Mouse (Mus musculus) heart, embryonic 13.5 days (tissue): ENCODE measurements around the gene Mymk. TPM values are rescaled to one million over a fixed set of nuclear protein-coding genes. Genes with fewer than 3 reads are reported as not detected.

Experiments used
- ATAC-seq: fragments of 200-750 bp; cut with Nextera tagmentation; 2 replicates; pipeline ENCODE4 v1.8.0; 2017; ENCODE audit warnings: moderate TSS enrichment; ENCODE audit not compliant: insufficient number of reproducible peaks, low FRiP score, low TSS enrichment; ENCODE audit errors: extremely low read depth
- H3K27ac ChIP-seq: fragments of 300-500 bp; sonication (generic); replicated peaks from 2 replicates; pipeline ENCODE4 v1.5.1; 2015; ENCODE audit warnings: moderate library complexity, mild to moderate bottlenecking, inconsistent platforms
- H3K27me3 ChIP-seq: fragments of 300-500 bp; sonication (generic); replicated peaks from 2 replicates; pipeline ENCODE4 v1.6.1; 2015; ENCODE audit warnings: mild to moderate bottlenecking, inconsistent platforms
- H3K36me3 ChIP-seq: fragments of 300-500 bp; sonication (generic); 2 replicates; pipeline ENCODE4 v1.6.1; 2015; ENCODE audit warnings: mild to moderate bottlenecking, inconsistent platforms
- H3K4me1 ChIP-seq: fragments of 300-500 bp; sonication (generic); 2 replicates; pipeline ENCODE4 v1.6.1; 2015; ENCODE audit warnings: inconsistent platforms
- H3K4me2 ChIP-seq: fragments of 300-500 bp; sonication (generic); 2 replicates; pipeline ENCODE4 v1.6.1; 2015; ENCODE audit warnings: inconsistent platforms, mild to moderate bottlenecking, moderate library complexity
- H3K4me3 ChIP-seq: fragments of 300-500 bp; sonication (generic); 2 replicates; pipeline ENCODE4 v1.5.1; 2015; ENCODE audit warnings: moderate library complexity, mild to moderate bottlenecking, inconsistent platforms
- H3K9ac ChIP-seq: fragments of 300-500 bp; sonication (generic); 2 replicates; pipeline ENCODE4 v1.6.1; 2015; ENCODE audit warnings: inconsistent platforms, mild to moderate bottlenecking, moderate library complexity
- H3K9me3 ChIP-seq: fragments of 300-500 bp; sonication (generic); 2 replicates; pipeline ENCODE4 v1.6.1; 2016; ENCODE audit warnings: inconsistent platforms
- WGBS: fragments of 180-500 bp; shearing (Covaris S2); methylation state at CpG from one replicate; pipeline ENCODE4 v1.1.7; 2015; ENCODE audit warnings: mixed read lengths; 5-methylcytosine and 5-hydroxymethylcytosine counted together
- polyA plus RNA-seq: library from polyadenylated mRNA; unstranded; fragments of >200 nt; fragmentation: Nextera tagmentation; extraction: Ambion mirVana; gene quantifications from 2 replicates; pipeline ENCODE4 v1.2.1, GENCODE M21; 2015

The Mymk gene
- polyA plus RNA-seq, 1 experiment from 2014 or later = 0.41 TPM

GRCm38 (mm10) chr2:27019530-27019929, 52.4 kb downstream of the Mymk start:
- Histone ChIP-seq H3K4me3 (no peak overlapping the region), H3K4me2 (no peak overlapping the region), H3K27me3 (peaks cover 9% of the 10 kb centered on the region), H3K9ac (no peak overlapping the region), H3K27ac (no peak overlapping the region), H3K9me3 (no peaks in the 10 kb centered on the region), H3K4me1 (no peaks in the 10 kb centered on the region), H3K36me3 (peaks cover 61% of the 10 kb centered on the region)
- 73% methylated on average over 2 of the region's 2 CpGs for WGBS
- no peak for ATAC-seq

GRCm38 (mm10) chr2:27017802-27018201, 54.2 kb downstream of the Mymk start:
- peaks cover 75% of the 10 kb centered on the region for H3K36me3 ChIP-seq
- 48% methylated on average over 5 of the region's 5 CpGs for WGBS

More at GRCm38 (mm10) chr2:27017802-27018201, 54.2 kb downstream of the Mymk start:
- no peak overlapping the region for H3K27ac ChIP-seq
- no peaks in the 10 kb centered on the region for H3K4me1 ChIP-seq
- no peaks in the 10 kb centered on the region for H3K27me3 ChIP-seq
- H3K4me2 ChIP-seq = no peak overlapping the region
- no peaks in the 10 kb centered on the region for H3K9me3 ChIP-seq
- H3K9ac ChIP-seq = no peak overlapping the region
- no peak for ATAC-seq
- no peak overlapping the region for H3K4me3 ChIP-seq

Other genes starting within 250 kb of the Mymk start
- gene Abo, start 207.2 kb downstream of the Mymk start, polyA plus RNA-seq = not detected in 2 replicates
- 12.8 and 13.2 TPM in 2 replicates for gene Surf6, start 169.3 kb downstream of the Mymk start, polyA plus RNA-seq
- gene Med22, start 161.5 kb downstream of the Mymk start, polyA plus RNA-seq = 37.8 and 41.2 TPM in 2 replicates
- 364 and 394 TPM in 2 replicates for gene Rpl7a, start 161.4 kb downstream of the Mymk start, polyA plus RNA-seq
- 31.5 and 35.6 TPM in 2 replicates for gene Surf2, start 155.8 kb downstream of the Mymk start, polyA plus RNA-seq
- gene Surf1, start 155.6 kb downstream of the Mymk start, polyA plus RNA-seq = 43.4 and 44.3 TPM in 2 replicates
- 187 and 191 TPM in 2 replicates for gene Surf4, start 138.3 kb downstream of the Mymk start, polyA plus RNA-seq
- gene Stkld1, start 138.1 kb downstream of the Mymk start, polyA plus RNA-seq = 0.07 and 0.13 TPM in 2 replicates
- gene Rexo4, start 107.8 kb downstream of the Mymk start, polyA plus RNA-seq = 26.3 and 27.6 TPM in 2 replicates
- 0.04 TPM in 2 replicates for gene Adamts13, start 98.8 kb downstream of the Mymk start, polyA plus RNA-seq
- gene Cacfd1, start 62.3 kb downstream of the Mymk start, polyA plus RNA-seq = 35.9 and 43.2 TPM in 2 replicates
- gene Slc2a6, start 44.2 kb downstream of the Mymk start, polyA plus RNA-seq = 0.18 TPM in 1 of 2 replicates, not detected in the other
- gene Adamtsl2, start 7.2 kb upstream of the Mymk start, polyA plus RNA-seq = 11.2 and 11.6 TPM in 2 replicates
- 0.24 and 0.53 TPM in 2 replicates for gene Fam163b, start 70.3 kb upstream of the Mymk start, polyA plus RNA-seq
- 0.55 and 0.88 TPM in 2 replicates for gene Dbh, start 93.1 kb upstream of the Mymk start, polyA plus RNA-seq
- gene Sardh, start 176.2 kb upstream of the Mymk start, polyA plus RNA-seq = 17.3 and 18.2 TPM in 2 replicates